Mouse (Mus musculus): ENCODE measurements around the gene Art4. TPM values are rescaled to one million over a fixed set of nuclear protein-coding genes. Genes with fewer than 3 reads are reported as not detected.
A peak's percentile ranks its signal among the peaks of the same experiment; 100 is the strongest.

Gene Art4
- polyA plus RNA-seq, 1 experiment from 2014 or later = 0.99 TPM

DNA sequence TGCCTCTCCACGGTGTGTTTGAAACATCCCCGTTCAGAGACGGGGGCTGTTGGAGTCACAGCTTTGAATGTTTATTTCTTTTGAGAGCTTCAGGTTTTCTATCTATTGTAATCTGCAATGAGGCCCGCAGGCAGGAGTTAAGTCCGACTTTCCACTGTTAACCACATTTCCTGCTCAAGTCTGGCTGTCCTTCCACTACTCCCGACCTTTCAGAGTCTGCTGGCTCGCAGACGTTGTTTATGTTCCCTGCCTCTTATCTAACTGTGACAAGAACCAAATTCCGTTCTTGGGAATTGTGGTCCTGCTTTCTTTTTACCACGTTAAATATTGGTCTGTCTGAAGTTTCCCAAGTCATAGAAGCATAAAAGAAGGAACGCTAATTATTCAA, 334 bp upstream of the Art4 start:
- DNase-seq (ENCODE audit: low spot score) (no peak), ATAC-seq (replicated peaks; ENCODE audit: low FRiP score) (no peak)
- H3K4me3 ChIP-seq (ENCODE audit: low read depth, low read length) = no peak overlapping the region
- no peak overlapping the region for H3K4me2 ChIP-seq (ENCODE audit: low read depth, low read length, severe bottlenecking)
- no peaks in the 10 kb centered on the region for H3K27me3 ChIP-seq (ENCODE audit: control insufficient read depth, insufficient read depth, low read length)
- H3K9ac ChIP-seq (ENCODE audit: low read length) = no peak overlapping the region
- 74% methylated on average over 11 of the region's 11 CpGs for WGBS
- no peak overlapping the region for H3K27ac ChIP-seq (ENCODE audit: low read depth, low read length)
- no peaks in the 10 kb centered on the region for H3K4me1 ChIP-seq (replicated peaks; ENCODE audit: control insufficient read depth, insufficient read depth, low read length)
- H3K9me3 ChIP-seq (ENCODE audit: control insufficient read depth, low read length) = no peaks in the 10 kb centered on the region
- no peaks in the 10 kb centered on the region for H3K36me3 ChIP-seq (ENCODE audit: control insufficient read depth, insufficient read depth, low read length)

DNA sequence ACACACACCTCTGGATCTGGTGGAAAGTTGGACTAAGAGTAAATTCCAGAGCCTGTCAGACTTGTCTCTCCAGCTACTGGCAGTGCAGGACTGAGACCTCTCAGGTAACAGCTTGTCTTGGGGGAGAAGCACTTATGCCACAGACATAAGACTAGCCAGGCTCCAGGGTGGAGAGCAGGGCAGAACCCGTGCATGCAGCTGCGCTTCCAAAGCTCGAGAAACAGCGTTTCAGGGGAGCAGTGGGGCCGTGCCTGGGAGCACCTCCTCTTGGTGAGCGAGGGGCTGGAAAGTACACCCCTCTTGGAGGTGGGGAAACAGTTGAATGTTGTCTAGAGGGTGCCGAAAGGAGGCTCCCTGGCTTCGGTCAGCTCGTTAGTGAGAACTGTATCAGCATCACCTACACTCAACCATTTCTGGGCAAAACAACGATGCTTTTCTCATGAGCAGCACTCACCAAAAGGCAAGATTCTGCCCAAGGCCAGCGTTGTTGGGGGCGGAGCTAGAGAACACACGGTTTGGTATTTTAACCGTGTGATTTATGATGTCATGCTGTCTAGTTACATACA, 1.4 kb downstream of the Art4 start:
- Histone ChIP-seq H3K9me3 (ENCODE audit: control insufficient read depth, low read length) (no peaks in the 10 kb centered on the region), H3K4me1 (replicated peaks; ENCODE audit: control insufficient read depth, insufficient read depth, low read length) (no peaks in the 10 kb centered on the region), H3K4me2 (ENCODE audit: low read depth, low read length, severe bottlenecking) (no peak overlapping the region), H3K9ac (ENCODE audit: low read length) (no peak overlapping the region), H3K4me3 (ENCODE audit: low read depth, low read length) (no peak overlapping the region), H3K27ac (ENCODE audit: low read depth, low read length) (no peak overlapping the region), H3K27me3 (ENCODE audit: control insufficient read depth, insufficient read depth, low read length) (no peaks in the 10 kb centered on the region), H3K36me3 (ENCODE audit: control insufficient read depth, insufficient read depth, low read length) (no peaks in the 10 kb centered on the region)
- WGBS = 69% methylated on average over 14 of the region's 14 CpGs
- no peak for DNase-seq (ENCODE audit: low spot score)
- 0 out of 2 replicates have a peak, but pooled peaks have one; percentile 6 for ATAC-seq (replicated peaks; ENCODE audit: low FRiP score)

DNA sequence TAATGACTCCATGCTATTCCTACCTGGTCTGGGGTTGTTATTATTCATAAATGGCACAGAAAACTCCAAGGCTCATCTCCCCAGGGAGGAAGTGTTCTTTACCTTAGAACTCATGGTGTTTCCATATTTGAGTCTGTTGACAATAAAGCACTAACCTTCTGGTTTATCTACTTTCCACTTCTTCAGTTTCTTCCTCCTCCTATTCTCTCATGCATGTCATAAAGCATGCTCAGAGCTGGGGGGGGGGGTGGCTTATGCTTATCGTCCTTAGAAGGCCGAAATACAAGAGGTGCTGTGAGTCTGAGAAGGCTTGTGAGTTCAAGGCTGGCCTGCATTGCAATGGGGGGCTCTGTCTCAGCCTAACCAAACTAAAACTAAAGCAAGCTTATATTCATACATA, 2.4 kb downstream of the Art4 start:
- no peak overlapping the region for H3K4me3 ChIP-seq (ENCODE audit: low read depth, low read length)
- H3K4me1 ChIP-seq (replicated peaks; ENCODE audit: control insufficient read depth, insufficient read depth, low read length) = no peaks in the 10 kb centered on the region
- 86% methylated on average over 2 of the region's 2 CpGs for WGBS
- H3K36me3 ChIP-seq (ENCODE audit: control insufficient read depth, insufficient read depth, low read length) = no peaks in the 10 kb centered on the region
- no peaks in the 10 kb centered on the region for H3K9me3 ChIP-seq (ENCODE audit: control insufficient read depth, low read length)
- DNase-seq (ENCODE audit: low spot score) (no peak), ATAC-seq (replicated peaks; ENCODE audit: low FRiP score) (no peak)
- H3K9ac ChIP-seq (ENCODE audit: low read length) = no peak overlapping the region
- H3K27ac ChIP-seq (ENCODE audit: low read depth, low read length) = no peak overlapping the region
- H3K27me3 ChIP-seq (ENCODE audit: control insufficient read depth, insufficient read depth, low read length) = no peaks in the 10 kb centered on the region
- no peak overlapping the region for H3K4me2 ChIP-seq (ENCODE audit: low read depth, low read length, severe bottlenecking)

DNA sequence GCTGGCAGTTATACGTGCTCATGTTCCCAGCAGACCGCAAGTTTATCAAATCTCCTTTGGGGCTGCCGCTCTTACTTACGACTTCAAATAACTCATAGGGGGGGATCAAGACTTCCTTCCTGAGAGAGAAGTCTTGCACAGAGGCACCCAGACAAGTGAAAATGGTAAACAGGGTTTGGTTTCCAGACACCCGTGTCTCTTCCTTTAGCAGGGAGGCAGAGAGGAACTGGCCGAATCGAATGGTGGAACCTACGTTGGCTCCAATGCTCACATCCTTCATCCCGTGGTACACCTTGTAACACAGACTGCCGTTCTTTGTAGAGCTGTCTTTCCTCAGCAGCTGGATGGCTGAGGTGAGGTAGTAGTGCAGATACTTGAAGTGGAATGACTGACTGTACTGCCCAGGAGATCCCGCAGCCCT, 3.2 kb downstream of the Art4 start:
- no peaks in the 10 kb centered on the region for H3K9me3 ChIP-seq (ENCODE audit: control insufficient read depth, low read length)
- no peak overlapping the region for H3K27ac ChIP-seq (ENCODE audit: low read depth, low read length)
- no peak overlapping the region for H3K4me3 ChIP-seq (ENCODE audit: low read depth, low read length)
- DNase-seq (ENCODE audit: low spot score) (no peak), ATAC-seq (replicated peaks; ENCODE audit: low FRiP score) (no peak)
- H3K9ac ChIP-seq (ENCODE audit: low read length) = no peak overlapping the region
- H3K4me2 ChIP-seq (ENCODE audit: low read depth, low read length, severe bottlenecking) = no peak overlapping the region
- 92% methylated on average over 11 of the region's 11 CpGs for WGBS
- H3K36me3 ChIP-seq (ENCODE audit: control insufficient read depth, insufficient read depth, low read length) = no peaks in the 10 kb centered on the region
- H3K27me3 ChIP-seq (ENCODE audit: control insufficient read depth, insufficient read depth, low read length) = no peaks in the 10 kb centered on the region
- no peaks in the 10 kb centered on the region for H3K4me1 ChIP-seq (replicated peaks; ENCODE audit: control insufficient read depth, insufficient read depth, low read length)

DNA sequence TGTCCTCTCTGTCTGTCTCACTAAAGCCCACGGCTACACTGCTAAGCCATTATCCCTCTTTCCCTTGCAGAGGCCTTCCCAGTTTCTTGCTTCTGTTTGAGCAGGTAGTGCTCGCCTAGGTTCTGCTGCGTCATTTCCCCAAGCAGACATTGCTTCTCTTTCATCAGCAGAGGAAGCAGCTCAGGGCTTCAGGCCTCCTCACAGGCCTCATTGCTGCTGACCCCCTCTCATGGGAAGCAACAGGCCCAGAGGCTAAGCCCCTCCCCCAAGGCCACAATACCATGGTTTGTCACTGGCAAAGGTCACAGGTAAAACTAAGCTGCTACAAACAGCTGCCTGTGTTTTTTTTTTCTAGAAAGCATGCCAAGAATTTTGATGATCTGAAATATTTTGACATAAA, 4.8 kb downstream of the Art4 start:
- Histone ChIP-seq H3K36me3 (ENCODE audit: control insufficient read depth, insufficient read depth, low read length) (no peaks in the 10 kb centered on the region), H3K4me3 (ENCODE audit: low read depth, low read length) (no peak overlapping the region), H3K9ac (ENCODE audit: low read length) (no peak overlapping the region), H3K4me2 (ENCODE audit: low read depth, low read length, severe bottlenecking) (no peak overlapping the region), H3K4me1 (replicated peaks; ENCODE audit: control insufficient read depth, insufficient read depth, low read length) (no peaks in the 10 kb centered on the region), H3K27ac (ENCODE audit: low read depth, low read length) (no peak overlapping the region), H3K27me3 (ENCODE audit: control insufficient read depth, insufficient read depth, low read length) (no peaks in the 10 kb centered on the region), H3K9me3 (ENCODE audit: control insufficient read depth, low read length) (no peaks in the 10 kb centered on the region)
- DNase-seq (ENCODE audit: low spot score) (no peak), ATAC-seq (replicated peaks; ENCODE audit: low FRiP score) (no peak)
- 48% methylated on average over 3 of the region's 3 CpGs for WGBS

DNA sequence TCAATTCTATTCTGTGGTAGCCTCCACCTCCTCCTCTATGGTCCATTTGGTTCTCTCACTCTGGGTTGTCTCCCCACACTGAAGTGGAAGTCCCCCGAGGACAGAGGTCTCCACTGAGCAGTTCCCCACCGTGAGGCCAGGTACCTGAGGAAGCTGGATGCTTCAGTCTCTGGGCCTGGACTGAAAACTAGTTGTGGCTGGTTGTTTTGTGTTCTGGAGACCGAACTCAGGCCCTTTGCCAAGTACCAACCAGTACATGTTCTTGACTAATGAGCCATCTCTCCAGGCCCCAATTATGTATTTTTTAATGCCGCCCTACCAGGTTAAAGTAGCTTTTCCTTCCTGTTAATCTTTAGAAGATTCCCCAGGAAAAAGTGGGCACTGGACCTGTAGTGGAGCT, 5.2 kb downstream of the Art4 start:
- no peaks in the 10 kb centered on the region for H3K27me3 ChIP-seq (ENCODE audit: control insufficient read depth, insufficient read depth, low read length)
- H3K36me3 ChIP-seq (ENCODE audit: control insufficient read depth, insufficient read depth, low read length) = no peaks in the 10 kb centered on the region
- ATAC-seq (replicated peaks; ENCODE audit: low FRiP score) (no peak), DNase-seq (ENCODE audit: low spot score) (no peak)
- 89% methylated on average over 4 of the region's 4 CpGs for WGBS
- H3K27ac ChIP-seq (ENCODE audit: low read depth, low read length) = no peak overlapping the region
- H3K4me3 ChIP-seq (ENCODE audit: low read depth, low read length) = no peak overlapping the region
- no peak overlapping the region for H3K4me2 ChIP-seq (ENCODE audit: low read depth, low read length, severe bottlenecking)
- no peaks in the 10 kb centered on the region for H3K9me3 ChIP-seq (ENCODE audit: control insufficient read depth, low read length)
- no peak overlapping the region for H3K9ac ChIP-seq (ENCODE audit: low read length)
- H3K4me1 ChIP-seq (replicated peaks; ENCODE audit: control insufficient read depth, insufficient read depth, low read length) = no peaks in the 10 kb centered on the region

DNA sequence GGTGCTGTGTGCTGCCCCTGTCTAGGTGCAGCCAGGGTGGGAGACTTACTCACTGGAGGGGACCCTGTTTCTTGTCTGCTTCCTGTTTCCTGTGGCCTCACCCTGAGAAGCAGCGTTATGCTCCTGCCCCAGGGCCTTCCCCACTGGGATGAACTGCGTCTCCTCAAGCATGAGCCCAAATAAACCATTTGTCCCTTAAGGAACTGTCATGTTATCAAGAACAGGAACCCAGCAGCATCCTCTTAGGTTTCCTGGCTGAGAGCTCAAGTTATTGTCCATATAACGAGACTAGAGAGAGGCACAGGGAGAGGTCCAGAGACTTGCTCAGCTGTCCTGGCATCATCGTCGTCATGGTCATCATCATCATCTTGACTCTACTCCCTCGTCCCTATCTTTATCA, 7.3 kb downstream of the Art4 start:
- Histone ChIP-seq H3K9me3 (ENCODE audit: control insufficient read depth, low read length) (no peaks in the 10 kb centered on the region), H3K27ac (ENCODE audit: low read depth, low read length) (no peak overlapping the region), H3K4me2 (ENCODE audit: low read depth, low read length, severe bottlenecking) (no peak overlapping the region), H3K36me3 (ENCODE audit: control insufficient read depth, insufficient read depth, low read length) (no peaks in the 10 kb centered on the region), H3K9ac (ENCODE audit: low read length) (no peak overlapping the region), H3K4me1 (replicated peaks; ENCODE audit: control insufficient read depth, insufficient read depth, low read length) (no peaks in the 10 kb centered on the region), H3K4me3 (ENCODE audit: low read depth, low read length) (no peak overlapping the region), H3K27me3 (ENCODE audit: control insufficient read depth, insufficient read depth, low read length) (no peaks in the 10 kb centered on the region)
- no peak for ATAC-seq (replicated peaks; ENCODE audit: low FRiP score)
- no peak for DNase-seq (ENCODE audit: low spot score)
- 89% methylated on average over 6 of the region's 6 CpGs for WGBS

DNA sequence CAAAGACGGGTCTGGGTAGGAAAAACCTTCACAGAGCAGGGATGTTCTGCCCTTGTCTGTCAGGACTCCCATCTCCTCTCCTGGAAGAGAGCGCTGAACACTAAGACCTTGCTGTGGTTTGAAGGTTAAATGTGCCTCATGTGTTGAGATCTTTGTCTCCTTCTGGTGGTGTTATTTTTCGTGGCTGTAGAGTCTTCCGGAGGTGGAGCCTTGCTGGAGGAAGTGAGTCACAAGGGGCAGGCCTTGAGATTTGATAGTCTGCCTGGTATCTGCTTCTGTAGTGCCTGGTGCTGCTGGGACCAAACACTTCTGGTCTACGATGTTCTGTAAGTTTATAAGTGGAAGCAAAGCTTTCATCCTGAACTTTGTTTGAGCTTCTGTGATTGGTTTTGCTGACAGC, 8.6 kb downstream of the Art4 start:
- H3K4me2 ChIP-seq (ENCODE audit: low read depth, low read length, severe bottlenecking) = no peak overlapping the region
- no peak for ATAC-seq (replicated peaks; ENCODE audit: low FRiP score)
- H3K9ac ChIP-seq (ENCODE audit: low read length) = no peak overlapping the region
- H3K27ac ChIP-seq (ENCODE audit: low read depth, low read length) = no peak overlapping the region
- no peaks in the 10 kb centered on the region for H3K4me1 ChIP-seq (replicated peaks; ENCODE audit: control insufficient read depth, insufficient read depth, low read length)
- no peaks in the 10 kb centered on the region for H3K27me3 ChIP-seq (ENCODE audit: control insufficient read depth, insufficient read depth, low read length)
- no peak for DNase-seq (ENCODE audit: low spot score)
- WGBS = 90% methylated on average over 5 of the region's 5 CpGs
- no peaks in the 10 kb centered on the region for H3K36me3 ChIP-seq (ENCODE audit: control insufficient read depth, insufficient read depth, low read length)
- no peaks in the 10 kb centered on the region for H3K9me3 ChIP-seq (ENCODE audit: control insufficient read depth, low read length)
- H3K4me3 ChIP-seq (ENCODE audit: low read depth, low read length) = no peak overlapping the region

DNA sequence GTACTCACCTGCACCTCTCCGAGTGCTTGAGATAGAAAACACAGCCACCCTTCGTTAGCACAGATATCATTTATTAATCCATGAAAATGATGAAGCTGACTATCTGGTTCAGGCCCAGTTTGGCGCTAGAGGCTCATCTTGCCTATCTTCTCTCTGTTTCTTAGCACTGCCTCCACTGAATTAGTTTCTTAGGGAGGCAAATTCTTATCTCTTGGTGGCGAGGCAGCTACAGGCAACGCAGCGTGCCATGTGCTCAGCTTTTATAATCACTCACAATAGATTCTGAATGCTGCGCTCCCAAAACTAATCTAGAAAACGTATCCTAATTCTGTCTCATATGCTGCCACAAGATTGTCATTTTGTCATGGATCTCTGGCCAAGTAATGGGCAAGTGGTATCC, 9.1 kb downstream of the Art4 start:
- WGBS = 89% methylated on average over 8 of the region's 8 CpGs
- H3K9me3 ChIP-seq (ENCODE audit: control insufficient read depth, low read length) = no peaks in the 10 kb centered on the region
- H3K9ac ChIP-seq (ENCODE audit: low read length) = no peak overlapping the region
- H3K4me2 ChIP-seq (ENCODE audit: low read depth, low read length, severe bottlenecking) = no peak overlapping the region
- H3K27ac ChIP-seq (ENCODE audit: low read depth, low read length) = no peak overlapping the region
- H3K27me3 ChIP-seq (ENCODE audit: control insufficient read depth, insufficient read depth, low read length) = no peaks in the 10 kb centered on the region
- ATAC-seq (replicated peaks; ENCODE audit: low FRiP score) = no peak
- H3K4me1 ChIP-seq (replicated peaks; ENCODE audit: control insufficient read depth, insufficient read depth, low read length) = no peaks in the 10 kb centered on the region
- DNase-seq (ENCODE audit: low spot score) = no peak
- no peaks in the 10 kb centered on the region for H3K36me3 ChIP-seq (ENCODE audit: control insufficient read depth, insufficient read depth, low read length)
- no peak overlapping the region for H3K4me3 ChIP-seq (ENCODE audit: low read depth, low read length)
